Mouse (Mus musculus): ENCODE results near the gene Mllt10. TPM values are rescaled to one million over a fixed set of nuclear protein-coding genes. Genes with fewer than 3 reads are reported as not detected.

The Mllt10 gene
- total RNA-seq (2023), result 104 TPM

DNA sequence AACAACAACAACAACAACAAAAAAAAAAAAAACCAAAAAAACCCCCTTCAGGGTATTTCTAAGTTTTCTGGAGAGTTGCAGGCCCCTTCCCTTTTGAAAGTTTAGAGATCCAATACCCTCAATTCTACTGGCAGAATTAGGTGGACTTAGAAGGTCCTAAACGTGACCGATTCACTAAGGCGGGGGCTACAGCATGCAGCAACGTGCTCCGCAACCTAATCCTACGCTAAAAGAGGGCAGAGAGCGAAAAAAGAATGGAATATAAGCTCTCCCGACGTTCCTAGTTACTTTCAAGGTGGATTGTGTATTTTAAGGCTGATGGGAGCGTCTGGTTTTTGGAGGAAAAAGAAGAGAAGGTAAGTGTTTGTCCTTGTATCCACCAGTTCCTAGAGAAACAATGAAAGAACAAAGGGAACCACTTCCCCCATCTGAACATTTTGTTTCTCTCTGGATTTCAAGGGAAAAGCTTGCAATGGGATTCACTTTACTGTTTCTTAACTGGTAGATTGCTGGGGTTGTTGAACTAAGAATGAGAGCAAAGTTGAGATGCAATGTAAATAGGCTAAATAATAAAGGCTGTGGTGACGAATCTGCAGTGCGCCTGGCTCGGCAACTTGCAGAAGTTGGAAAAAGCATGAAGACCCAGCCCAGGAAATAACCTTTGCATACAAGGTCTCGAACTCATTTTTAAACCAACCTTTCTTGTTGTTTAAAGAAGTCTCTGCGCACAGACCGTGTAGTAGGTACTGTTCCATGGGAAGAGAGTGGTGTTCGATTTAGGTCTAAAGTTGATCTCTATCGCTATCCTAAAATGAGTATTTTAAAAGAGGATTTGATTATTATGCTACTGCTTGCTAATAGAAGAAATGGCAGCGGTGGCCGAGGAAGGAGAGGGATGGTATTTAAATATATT is at the start of gene Mllt10:
Mllt10 (plus strand) TSS at position 222 of the 913 bp plus-strand sequence.

GRCm38 (mm10) chr2:18037491-18037890 is 17.5 kb upstream of the Mllt10 start, which contains the start of gene A930004D18Rik:
A930004D18Rik (minus strand) TSS chr2:18037737.

GRCm38 (mm10) chr2:18048453-18049075 is 6.5 kb upstream of the Mllt10 start, which contains the start of gene Skida1:
Skida1 (minus strand) TSS chr2:18049051.

Other genes starting within 250 kb of the Mllt10 start
- gene H2al2a, start 58.3 kb upstream of the Mllt10 start, total RNA-seq (2023), result not detected
- gene A930004D18Rik, start 17.5 kb upstream of the Mllt10 start, total RNA-seq (2023), result not detected
- gene Skida1, start 6.2 kb upstream of the Mllt10 start, total RNA-seq (2023), result not detected